Mouse (Mus musculus): Measurements from ENCODE around the gene Rdh16f1.
"Not testable (repeated sequence)": the region's sequence is repeated elsewhere in the genome, so short reads cannot be mapped to it uniquely, and the experiment has no call there.

Rdh16f1 gene

GRCm38 (mm10) chr10:127750136-127750777, 9.3 kb upstream of the Rdh16f1 start:
- DNase-seq: no peak

- DNase-seq: no peak
These were observed 8.0 kb upstream of the Rdh16f1 start, which contains the start of gene Gpr182 for GRCm38 (mm10) chr10:127751548-127751947. Gene Gpr182 (minus strand): TSS chr10:127751732.

- no peak for DNase-seq
These were observed 4.9 kb upstream of the Rdh16f1 start for GRCm38 (mm10) chr10:127754566-127755166.

GRCm38 (mm10) chr10:127755246-127755645, 4.3 kb upstream of the Rdh16f1 start:
- no peak for DNase-seq

GRCm38 (mm10) chr10:127755770-127756468, 3.7 kb upstream of the Rdh16f1 start:
- no peak for DNase-seq

GRCm38 (mm10) chr10:127762926-127763325, 3.3 kb downstream of the Rdh16f1 start:
- DNase-seq: not testable (repeated sequence)

- no peak for DNase-seq
These were observed 4.5 kb downstream of the Rdh16f1 start for GRCm38 (mm10) chr10:127763914-127764680.

GRCm38 (mm10) chr10:127766564-127766963, 7.0 kb downstream of the Rdh16f1 start:
- no peak for DNase-seq

- DNase-seq: no peak
These were observed 16.4 kb downstream of the Rdh16f1 start, which contains the start of gene Rdh9 for GRCm38 (mm10) chr10:127776011-127776410. Gene Rdh9 (plus strand): TSS chr10:127776386.

GRCm38 (mm10) chr10:127782321-127782720, 22.7 kb downstream of the Rdh16f1 start:
- DNase-seq: not testable (repeated sequence)

GRCm38 (mm10) chr10:127785411-127785810, 25.8 kb downstream of the Rdh16f1 start:
- DNase-seq: not testable (repeated sequence)

GRCm38 (mm10) chr10:127799295-127799694, 39.7 kb downstream of the Rdh16f1 start:
- DNase-seq: no peak

- no peak for DNase-seq
These were observed 41.3 kb downstream of the Rdh16f1 start, which contains the start of gene Rdh16 for GRCm38 (mm10) chr10:127800891-127801290. Gene Rdh16 (plus strand): TSS chr10:127801152.

GRCm38 (mm10) chr10:127801612-127802011, 42.0 kb downstream of the Rdh16f1 start:
- no peak for DNase-seq

GRCm38 (mm10) chr10:127802236-127802635, 42.6 kb downstream of the Rdh16f1 start:
- no peak for DNase-seq

- DNase-seq: no peak
These were observed 44.8 kb downstream of the Rdh16f1 start for GRCm38 (mm10) chr10:127804416-127804815.

- no peak for DNase-seq
These were observed 56.3 kb downstream of the Rdh16f1 start for GRCm38 (mm10) chr10:127815888-127816287.

- not testable (repeated sequence) for DNase-seq
These were observed 57.8 kb downstream of the Rdh16f1 start for GRCm38 (mm10) chr10:127817268-127817910.

- DNase-seq: not testable (repeated sequence)
These were observed 62.2 kb downstream of the Rdh16f1 start for GRCm38 (mm10) chr10:127821806-127822205.

- DNase-seq: no peak
These were observed 65.8 kb downstream of the Rdh16f1 start for GRCm38 (mm10) chr10:127825386-127825785.

- DNase-seq: no peak
These were observed 69.5 kb downstream of the Rdh16f1 start for GRCm38 (mm10) chr10:127829121-127829520.

- DNase-seq: not testable (repeated sequence)
These were observed 74.6 kb downstream of the Rdh16f1 start for GRCm38 (mm10) chr10:127834186-127834585.
